Mouse (Mus musculus) splenic B cell, adult 2 months (primary cell): Measurements from ENCODE around the gene Tacc2.

Experiments used
- DNase-seq: peaks from one replicate; pipeline ENCODE4 v3.0.0-alpha.2; 2011; ENCODE audit warnings: low read depth, low spot score
- H3K27me3 ChIP-seq: 2 replicates; pipeline ENCODE4 v1.6.1; 2012; ENCODE audit warnings: mild to moderate bottlenecking, low read length, moderate library complexity, mixed read lengths; ENCODE audit not compliant: control insufficient read depth, poor library complexity, insufficient read depth, severe bottlenecking
- H3K36me3 ChIP-seq: 2 replicates; pipeline ENCODE4 v1.6.1; 2012; ENCODE audit warnings: mild to moderate bottlenecking, low read length, moderate library complexity, mixed read lengths; ENCODE audit not compliant: control insufficient read depth, poor library complexity, insufficient read depth, severe bottlenecking

The Tacc2 gene

DNA sequence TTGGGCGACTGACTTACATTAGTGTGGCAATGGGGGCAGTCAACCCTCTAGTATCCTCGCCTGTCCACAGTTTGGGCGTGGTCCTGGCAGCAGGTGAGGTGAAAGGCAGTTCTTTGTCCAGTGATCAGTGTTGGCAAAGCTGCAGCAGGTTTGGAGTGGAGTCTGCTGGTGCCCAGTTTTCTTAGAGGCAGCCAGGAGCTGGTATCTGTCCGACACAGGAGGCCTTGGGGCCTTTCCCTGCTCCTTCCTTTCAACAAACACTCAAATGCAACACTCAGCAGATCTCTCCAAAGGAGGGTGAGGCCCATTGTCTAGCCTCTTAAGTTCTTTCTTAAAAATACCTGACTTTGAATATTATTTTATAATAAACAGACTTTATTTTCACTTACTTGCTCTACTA lies 18.6 kb upstream of the Tacc2 start:
- Histone ChIP-seq H3K36me3 (no peaks in the 10 kb centered on the region), H3K27me3 (no peaks in the 10 kb centered on the region)

DNA sequence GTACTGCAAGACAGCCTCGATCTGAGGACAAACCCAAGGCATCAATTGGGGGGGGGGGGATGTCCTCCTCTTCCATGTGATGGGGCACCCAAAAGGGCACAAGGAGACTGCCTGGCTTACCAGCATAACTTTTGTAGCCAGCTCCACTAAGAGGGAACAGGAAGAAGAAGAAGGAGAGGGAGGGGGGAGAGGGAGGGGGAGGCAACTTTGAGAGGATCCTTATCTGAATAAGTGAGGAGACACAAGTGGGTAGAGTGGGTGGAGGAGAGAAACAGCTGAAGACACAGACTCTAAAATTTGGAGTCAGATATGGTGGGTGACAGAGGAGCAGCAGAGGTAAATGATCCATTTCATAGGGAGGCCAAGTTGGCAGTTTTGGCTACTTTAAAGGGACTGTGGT lies 16.3 kb upstream of the Tacc2 start:
- Histone ChIP-seq H3K27me3 (no peaks in the 10 kb centered on the region), H3K36me3 (no peaks in the 10 kb centered on the region)
- DNase-seq = no peak

More for the DNA sequence above, 18.6 kb upstream of the Tacc2 start:
- no peak for DNase-seq

DNA sequence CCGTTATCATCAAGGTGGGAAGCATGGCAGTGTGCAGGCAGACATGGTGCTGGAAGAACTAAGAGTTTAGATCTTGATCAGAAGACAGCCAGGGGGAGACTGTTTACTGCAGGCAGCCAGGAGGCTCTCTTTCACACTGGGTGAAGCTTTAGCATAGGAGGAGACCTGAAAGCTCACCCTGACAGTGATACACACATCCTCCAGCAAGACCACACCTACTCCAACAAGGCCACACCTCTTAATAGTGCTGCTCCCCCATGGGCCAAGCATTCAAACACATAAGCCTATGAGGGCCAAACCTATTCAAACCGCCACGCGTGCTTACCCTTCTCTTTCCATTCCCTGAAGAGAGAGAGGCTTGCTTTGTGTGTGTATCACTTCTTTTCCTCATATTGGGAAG lies 14.0 kb upstream of the Tacc2 start:
- Histone ChIP-seq H3K36me3 (no peaks in the 10 kb centered on the region), H3K27me3 (no peaks in the 10 kb centered on the region)
- DNase-seq = no peak

DNA sequence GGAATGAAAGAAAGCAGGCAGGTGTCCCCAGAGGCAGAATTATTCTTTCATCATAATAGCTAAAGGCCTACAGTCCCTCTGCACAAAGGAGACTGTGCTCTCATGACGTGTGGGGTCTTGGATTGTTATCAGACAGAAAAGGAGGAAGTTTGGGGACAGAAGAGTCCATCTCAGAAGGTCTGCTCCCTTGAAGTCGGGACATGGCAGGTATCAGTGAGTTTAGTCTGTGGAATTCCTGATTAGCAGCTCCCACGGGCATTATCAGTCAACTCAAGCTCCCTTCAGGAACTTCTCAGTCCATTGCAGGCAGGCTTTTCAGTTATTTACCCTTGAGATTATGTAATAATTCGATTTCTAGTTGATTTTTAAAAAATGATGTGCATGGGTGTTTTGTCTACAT lies 13.4 kb upstream of the Tacc2 start:
- Histone ChIP-seq H3K36me3 (no peaks in the 10 kb centered on the region), H3K27me3 (no peaks in the 10 kb centered on the region)
- no peak for DNase-seq

DNA sequence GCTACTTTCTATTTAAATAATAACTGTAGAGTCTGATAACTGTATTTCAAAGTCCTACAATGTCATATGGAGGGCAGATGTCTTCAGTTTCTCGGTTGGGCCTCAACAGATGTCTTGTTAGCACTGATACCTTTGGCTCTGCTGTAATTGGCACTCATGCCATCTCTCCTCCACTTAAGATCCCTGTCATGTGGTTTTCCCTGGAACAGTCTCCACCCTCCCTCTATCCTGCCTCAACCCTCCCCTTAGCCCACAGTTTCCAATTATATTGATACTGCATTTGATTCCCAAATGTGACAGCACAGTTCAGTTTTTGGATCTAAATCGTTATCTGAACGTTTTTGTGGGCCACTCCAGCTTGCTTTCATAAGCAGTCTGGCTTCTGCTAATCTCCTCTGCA lies 12.6 kb upstream of the Tacc2 start:
- no peaks in the 10 kb centered on the region for H3K36me3 ChIP-seq
- no peaks in the 10 kb centered on the region for H3K27me3 ChIP-seq
- no peak for DNase-seq

DNA sequence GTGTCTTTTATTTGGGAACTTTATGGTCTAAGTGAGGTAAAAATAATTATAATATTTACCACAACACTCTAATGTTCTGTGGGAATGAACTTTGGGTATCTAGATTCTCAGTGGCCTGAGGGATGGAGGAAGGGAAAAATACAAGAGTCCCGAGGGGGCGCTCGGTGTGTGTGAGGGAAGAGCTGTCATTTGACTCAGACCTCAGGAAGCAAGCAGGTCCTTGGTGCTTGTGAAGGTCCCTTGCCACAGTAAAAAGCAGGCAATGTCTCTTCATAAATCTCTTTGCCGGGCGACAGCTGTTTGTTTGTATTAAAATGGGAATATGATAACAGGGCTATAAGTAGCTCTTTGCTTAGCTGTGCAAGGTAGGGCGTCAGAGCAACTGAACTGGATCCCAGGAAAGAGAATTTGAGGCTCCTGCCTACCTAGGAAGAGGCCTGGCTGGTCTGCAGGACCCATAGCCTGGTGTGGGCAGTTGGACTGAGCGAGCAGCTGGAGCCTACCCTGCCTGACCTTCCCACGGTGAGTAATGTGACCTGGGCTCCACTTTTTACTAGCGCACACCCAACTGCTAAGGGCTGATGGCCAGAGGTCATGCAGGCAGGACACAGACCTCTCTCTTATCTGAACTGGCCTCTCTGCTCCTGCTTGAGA lies 8.3 kb upstream of the Tacc2 start:
- H3K27me3 ChIP-seq = no peaks in the 10 kb centered on the region
- no peak for DNase-seq
- no peaks in the 10 kb centered on the region for H3K36me3 ChIP-seq

DNA sequence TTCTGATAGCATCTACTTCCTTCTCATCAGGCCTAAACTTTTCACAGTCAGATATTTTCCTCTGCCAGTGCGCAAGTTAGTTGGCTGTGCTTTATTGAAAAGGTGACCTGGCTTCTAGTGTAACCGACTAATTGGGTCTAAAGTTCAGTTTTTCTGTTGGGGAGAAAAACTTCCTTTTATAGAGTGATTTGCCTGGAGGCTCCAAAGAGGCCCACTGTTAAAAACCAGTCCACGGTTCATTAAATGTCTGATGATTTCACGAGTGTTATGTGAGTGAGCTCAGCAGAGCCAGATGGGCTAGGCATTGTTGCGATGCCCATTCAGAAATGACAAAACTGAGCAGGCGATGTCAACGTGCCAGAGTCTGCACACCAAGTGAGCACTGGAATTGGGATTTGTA lies 6.8 kb upstream of the Tacc2 start:
- Histone ChIP-seq H3K27me3 (no peaks in the 10 kb centered on the region), H3K36me3 (no peaks in the 10 kb centered on the region)
- no peak for DNase-seq

- Histone ChIP-seq H3K36me3 (no peaks in the 10 kb centered on the region), H3K27me3 (no peaks in the 10 kb centered on the region)
- DNase-seq = no peak
Observed at GRCm38 (mm10) chr7:130572821-130573220, 4.4 kb upstream of the Tacc2 start, which contains the start of gene Nsmce4a. Gene Nsmce4a (minus strand): TSS chr7:130573118.

- DNase-seq = no peak
- Histone ChIP-seq H3K27me3 (no peaks in the 10 kb centered on the region), H3K36me3 (no peaks in the 10 kb centered on the region)
Observed at GRCm38 (mm10) chr7:130573746-130574145, 3.5 kb upstream of the Tacc2 start.

DNA sequence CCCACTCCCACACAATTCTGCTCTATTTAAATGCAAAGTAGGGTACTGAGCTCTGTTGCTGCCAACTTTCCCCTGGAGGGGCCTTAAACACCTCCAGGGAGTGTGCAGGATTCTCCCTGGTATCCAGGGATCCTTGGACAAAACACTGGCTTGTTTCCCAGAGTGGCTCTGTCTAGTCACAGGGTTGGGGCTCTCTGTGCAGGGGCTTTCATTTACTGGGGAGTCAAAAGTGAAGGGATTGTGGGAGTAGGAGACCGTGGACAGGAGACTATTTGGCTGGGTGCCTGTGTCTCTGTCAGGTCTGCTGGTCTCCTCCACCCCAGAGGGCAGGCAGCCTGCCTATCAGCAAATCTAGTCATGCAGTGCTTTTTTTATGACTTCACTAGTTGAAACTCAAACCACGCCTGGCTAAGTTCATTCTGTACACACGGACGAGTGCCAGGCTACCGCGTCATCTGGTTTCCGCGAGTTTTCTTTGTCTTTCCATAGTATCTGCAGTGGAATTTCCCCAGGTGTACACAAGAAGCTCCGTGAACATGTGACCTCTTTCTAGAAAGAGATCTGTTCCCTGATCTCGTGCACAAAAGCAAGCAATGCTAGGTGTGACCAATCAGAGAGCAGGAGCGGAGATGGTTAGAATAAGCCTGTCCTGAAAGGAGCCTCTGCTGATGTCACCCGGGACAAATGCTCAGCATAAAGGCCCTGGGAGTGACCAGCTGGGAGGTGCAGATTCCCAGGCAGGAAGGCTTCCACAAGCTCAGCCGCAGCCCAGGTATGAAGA lies 2.8 kb upstream of the Tacc2 start:
- Histone ChIP-seq H3K27me3 (no peaks in the 10 kb centered on the region), H3K36me3 (no peaks in the 10 kb centered on the region)
- DNase-seq = no peak

DNA sequence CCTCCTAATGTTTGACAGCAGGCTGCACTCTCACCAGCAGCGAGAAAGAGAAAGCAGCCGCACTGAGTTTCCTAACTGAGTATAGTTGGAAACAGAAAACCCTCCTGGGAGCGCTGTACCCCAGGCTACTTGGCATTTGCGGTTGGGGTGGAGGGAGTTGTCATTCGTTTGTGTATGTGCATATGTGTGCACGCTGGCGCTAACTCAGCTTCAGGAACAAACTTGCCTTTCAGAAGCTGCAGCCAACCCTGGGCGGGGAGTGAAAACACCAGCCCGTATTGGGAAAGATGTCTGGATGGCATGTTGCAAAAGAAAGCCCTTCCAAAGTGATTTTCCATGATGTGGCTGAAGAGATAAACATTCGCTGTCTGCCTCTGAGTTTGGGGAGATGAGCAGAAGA lies 257 bp upstream of the Tacc2 start:
- no peak for DNase-seq
- Histone ChIP-seq H3K27me3 (no peaks in the 10 kb centered on the region), H3K36me3 (no peaks in the 10 kb centered on the region)

DNA sequence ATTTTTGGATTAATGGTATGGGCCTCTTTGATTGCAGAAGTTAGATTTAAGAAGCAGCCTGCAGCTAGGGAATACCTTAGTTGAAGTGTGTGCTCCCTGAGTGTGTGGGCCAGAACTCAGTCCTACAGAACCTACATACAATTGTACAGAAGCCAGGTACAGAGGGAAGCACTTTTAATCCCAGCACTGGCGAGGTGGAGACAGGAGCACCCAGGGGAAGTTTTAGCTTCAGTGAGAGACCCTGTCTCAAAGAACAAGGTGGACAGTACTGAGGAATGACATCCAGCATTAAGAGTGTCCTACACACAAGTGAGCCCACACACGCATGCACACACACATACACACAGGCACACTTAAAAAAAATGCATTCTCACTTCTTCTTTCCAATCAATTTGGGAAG lies 828 bp downstream of the Tacc2 start:
- H3K27me3 ChIP-seq = no peaks in the 10 kb centered on the region
- H3K36me3 ChIP-seq = no peaks in the 10 kb centered on the region
- DNase-seq = no peak

- Histone ChIP-seq H3K27me3 (no peaks in the 10 kb centered on the region), H3K36me3 (no peaks in the 10 kb centered on the region)
- DNase-seq = no peak
Observed at GRCm38 (mm10) chr7:130578607-130579006, 1.4 kb downstream of the Tacc2 start.

- Histone ChIP-seq H3K36me3 (no peaks in the 10 kb centered on the region), H3K27me3 (no peaks in the 10 kb centered on the region; the same call in 1 of the 2 replicates)
- no peak for DNase-seq
Observed at GRCm38 (mm10) chr7:130586521-130587072, 9.4 kb downstream of the Tacc2 start.

- H3K36me3 ChIP-seq = no peaks in the 10 kb centered on the region
- DNase-seq = no peak
- no peaks in the 10 kb centered on the region for H3K27me3 ChIP-seq
Observed at GRCm38 (mm10) chr7:130590081-130590828, 13.0 kb downstream of the Tacc2 start.
